Mouse (Mus musculus): Measurements from ENCODE around the gene Csdc2.
A peak's percentile ranks its signal among the peaks of the same experiment; 100 is the strongest.

Csdc2 gene

GRCm38 (mm10) chr15:81936679-81937078 lies at the start of gene Csdc2:
Gene Csdc2, plus strand, starts transcription at chr15:81936759.
- peak; percentile 71 to 76 for DNase-seq (ENCODE audit: inconsistent age in 2 of 2, low spot score in 1 of 2)

- peak in 1 of 2 experiments; percentile 51 for DNase-seq (ENCODE audit: inconsistent age in 2 of 2, low spot score in 1 of 2)
These were observed 49.6 kb upstream of the Csdc2 start for GRCm38 (mm10) chr15:81886795-81887550.

GRCm38 (mm10) chr15:81889175-81889574 lies 47.4 kb upstream of the Csdc2 start:
- DNase-seq (ENCODE audit: inconsistent age in 2 of 2, low spot score in 1 of 2), result no peak

- DNase-seq (ENCODE audit: inconsistent age in 2 of 2, low spot score in 1 of 2), result no peak
These were observed 45.3 kb upstream of the Csdc2 start for GRCm38 (mm10) chr15:81891140-81891802.

GRCm38 (mm10) chr15:81891822-81892580 lies 44.6 kb upstream of the Csdc2 start:
- DNase-seq (ENCODE audit: inconsistent age in 2 of 2, low spot score in 1 of 2), result no peak

- no peak for DNase-seq (ENCODE audit: inconsistent age in 2 of 2, low spot score in 1 of 2)
These were observed 42.6 kb upstream of the Csdc2 start for GRCm38 (mm10) chr15:81894002-81894401.

GRCm38 (mm10) chr15:81896407-81896806 lies 40.2 kb upstream of the Csdc2 start:
- DNase-seq (ENCODE audit: inconsistent age in 2 of 2, low spot score in 1 of 2), result no peak

- no peak for DNase-seq (ENCODE audit: inconsistent age in 2 of 2, low spot score in 1 of 2)
These were observed 38.8 kb upstream of the Csdc2 start for GRCm38 (mm10) chr15:81897607-81898285.

GRCm38 (mm10) chr15:81898751-81899150 lies 37.8 kb upstream of the Csdc2 start:
- no peak for DNase-seq (ENCODE audit: inconsistent age in 2 of 2, low spot score in 1 of 2)

GRCm38 (mm10) chr15:81904939-81905338 lies 31.6 kb upstream of the Csdc2 start:
- DNase-seq (ENCODE audit: inconsistent age in 2 of 2, low spot score in 1 of 2), result peak; percentile 59 to 89

GRCm38 (mm10) chr15:81907953-81908352 lies 28.6 kb upstream of the Csdc2 start:
- no peak for DNase-seq (ENCODE audit: inconsistent age in 2 of 2, low spot score in 1 of 2)

- peak in 1 of 2 experiments; percentile 29 for DNase-seq (ENCODE audit: inconsistent age in 2 of 2, low spot score in 1 of 2)
These were observed 27.8 kb upstream of the Csdc2 start for GRCm38 (mm10) chr15:81908767-81909166.

GRCm38 (mm10) chr15:81912498-81912897 lies 24.1 kb upstream of the Csdc2 start:
- peak in 1 of 2 experiments; percentile 50 for DNase-seq (ENCODE audit: inconsistent age in 2 of 2, low spot score in 1 of 2)

- DNase-seq (ENCODE audit: inconsistent age in 2 of 2, low spot score in 1 of 2), result no peak
These were observed 21.9 kb upstream of the Csdc2 start for GRCm38 (mm10) chr15:81914668-81915067.

- DNase-seq (ENCODE audit: inconsistent age in 2 of 2, low spot score in 1 of 2), result no peak
These were observed 20.9 kb upstream of the Csdc2 start for GRCm38 (mm10) chr15:81915663-81916062.

GRCm38 (mm10) chr15:81917201-81917600 lies 19.4 kb upstream of the Csdc2 start:
- DNase-seq (ENCODE audit: inconsistent age in 2 of 2, low spot score in 1 of 2), result no peak

- DNase-seq (ENCODE audit: inconsistent age in 2 of 2, low spot score in 1 of 2), result peak; percentile 74 to 90
These were observed 18.7 kb upstream of the Csdc2 start for GRCm38 (mm10) chr15:81917621-81918463.

GRCm38 (mm10) chr15:81919062-81919461 lies 17.5 kb upstream of the Csdc2 start:
- DNase-seq (ENCODE audit: inconsistent age in 2 of 2, low spot score in 1 of 2), result peak in 1 of 2 experiments; percentile 44

GRCm38 (mm10) chr15:81920546-81921217 lies 15.9 kb upstream of the Csdc2 start:
- peak in 1 of 2 experiments; percentile 30 for DNase-seq (ENCODE audit: inconsistent age in 2 of 2, low spot score in 1 of 2)

GRCm38 (mm10) chr15:81921255-81921654 lies 15.3 kb upstream of the Csdc2 start:
- DNase-seq (ENCODE audit: inconsistent age in 2 of 2, low spot score in 1 of 2), result no peak

Measured in adrenal gland, adult (tissue).